Mouse (Mus musculus) lung, postnatal 0 days (tissue): Measurements from ENCODE around the gene Gm20388. TPM values are rescaled to one million over a fixed set of nuclear protein-coding genes. Genes with fewer than 3 reads are reported as not detected.
A peak's percentile ranks its signal among the peaks of the same experiment; 100 is the strongest.

Experiments used
- ATAC-seq: fragments of 200-750 bp; cut with Nextera tagmentation; 2 replicates; pipeline ENCODE4 v1.8.0; 2017; ENCODE audit warnings: moderate library complexity
- DNase-seq: peaks from one replicate; pipeline ENCODE4 v3.0.0-alpha.2; 2016; ENCODE audit warnings: low spot score
- H3K27ac ChIP-seq: fragments of 300-500 bp; sonication (generic); 2 replicates; pipeline ENCODE4 v1.5.1; 2014; ENCODE audit warnings: antibody characterized with exemption, mild to moderate bottlenecking, low read length, mixed read lengths
- H3K27me3 ChIP-seq: fragments of 300-500 bp; sonication (generic); replicated peaks from 2 replicates; pipeline ENCODE4 v1.6.1; 2014; ENCODE audit warnings: low read length, mixed read lengths; ENCODE audit not compliant: insufficient read depth
- H3K36me3 ChIP-seq: fragments of 300-500 bp; sonication (generic); 2 replicates; pipeline ENCODE4 v1.6.1; 2014; ENCODE audit warnings: low read length, mixed read lengths; ENCODE audit not compliant: insufficient read depth
- H3K4me1 ChIP-seq: fragments of 300-500 bp; sonication (generic); 2 replicates; pipeline ENCODE4 v1.6.1; 2014; ENCODE audit warnings: antibody characterized with exemption, low read depth, low read length, mixed read lengths; ENCODE audit not compliant: insufficient read depth
- H3K4me2 ChIP-seq: fragments of 300-500 bp; sonication (generic); replicated peaks from 2 replicates; pipeline ENCODE4 v1.6.1; 2014; ENCODE audit warnings: low read depth, mild to moderate bottlenecking, low read length, moderate library complexity, mixed read lengths
- H3K4me3 ChIP-seq: fragments of 300-500 bp; sonication (generic); 2 replicates; pipeline ENCODE4 v1.5.1; 2014; ENCODE audit warnings: low read depth, low read length
- H3K9ac ChIP-seq: fragments of 300-500 bp; sonication (generic); replicated peaks from 2 replicates; pipeline ENCODE4 v1.6.1; 2014; ENCODE audit warnings: low read depth, mild to moderate bottlenecking
- H3K9me3 ChIP-seq: fragments of 300-500 bp; sonication (generic); 2 replicates; pipeline ENCODE4 v1.6.1; 2016; ENCODE audit warnings: low read length, mixed read lengths
- CTCF ChIP-seq: IDR thresholded peaks from 2 replicates; pipeline ENCODE4 v1.5.1; 2016; ENCODE audit warnings: antibody characterized with exemption, mild to moderate bottlenecking
- EP300 ChIP-seq: IDR thresholded peaks from 2 replicates; pipeline ENCODE4 v1.6.1; 2016; ENCODE audit warnings: antibody characterized with exemption, mild to moderate bottlenecking, control low read depth
- WGBS: fragments of 180-500 bp; shearing (Covaris S2); extraction: QIAGEN DNeasy Blood & Tissue Kit; methylation state at CpG from one replicate; pipeline ENCODE4 v1.1.7; 2014; 5-methylcytosine and 5-hydroxymethylcytosine counted together
- polyA plus RNA-seq: library from polyadenylated mRNA; unstranded; fragments of >200 nt; fragmentation: Nextera tagmentation; extraction: Ambion mirVana; gene quantifications from 2 replicates; pipeline ENCODE4 v1.2.1, GENCODE M21; 2015

Gene Gm20388
- polyA plus RNA-seq, 1 experiment from 2014 or later: not detected

GRCm38 (mm10) chr8:122014606-122015005 is 2104.0 kb downstream of the Gm20388 start:
- ATAC-seq (no peak), DNase-seq (no peak)
- H3K4me1 ChIP-seq: no peaks in the 10 kb centered on the region
- H3K9ac ChIP-seq: no peak overlapping the region
- no peaks in the 10 kb centered on the region for H3K27me3 ChIP-seq
- no peak overlapping the region for H3K4me3 ChIP-seq
- no peak overlapping the region for H3K27ac ChIP-seq
- H3K9me3 ChIP-seq: no peaks in the 10 kb centered on the region
- H3K36me3 ChIP-seq: no peaks in the 10 kb centered on the region
- H3K4me2 ChIP-seq: no peak overlapping the region
- WGBS: 71% methylated on average over 3 of the region's 3 CpGs
- TF ChIP-seq EP300 (no peak), CTCF (no peak)

- Histone ChIP-seq H3K27me3 (no peaks in the 10 kb centered on the region), H3K4me3 (no peak overlapping the region), H3K4me1 (peaks cover 7% of the 10 kb centered on the region; the same call in 1 of the 2 replicates), H3K27ac (0 out of 2 replicates have a peak overlapping the region, but pooled peaks have one; percentile 38), H3K9me3 (no peaks in the 10 kb centered on the region), H3K4me2 (no peak overlapping the region), H3K36me3 (no peaks in the 10 kb centered on the region), H3K9ac (no peak overlapping the region)
- DNase-seq (peak; percentile 89), ATAC-seq (peak; percentile 60)
- 51% methylated on average over 22 of the region's 22 CpGs for WGBS
- TF ChIP-seq EP300: peak; percentile 53; the same call in 1 of the 2 replicates
- TF ChIP-seq CTCF: no peak
Measured at GRCm38 (mm10) chr8:122018046-122018831, 2107.6 kb downstream of the Gm20388 start.

GRCm38 (mm10) chr8:122019162-122019561 is 2108.5 kb downstream of the Gm20388 start:
- TF ChIP-seq EP300 (no peak), CTCF (no peak)
- 93% methylated on average over 1 of the region's 1 CpGs for WGBS
- Histone ChIP-seq H3K4me1 (peaks cover 7% of the 10 kb centered on the region; the same call in 1 of the 2 replicates), H3K4me3 (no peak overlapping the region), H3K9ac (no peak overlapping the region), H3K27ac (no peak overlapping the region), H3K27me3 (no peaks in the 10 kb centered on the region), H3K9me3 (no peaks in the 10 kb centered on the region), H3K4me2 (no peak overlapping the region), H3K36me3 (no peaks in the 10 kb centered on the region)
- ATAC-seq: no peak
- DNase-seq: no peak

GRCm38 (mm10) chr8:122020050-122020771 is 2109.6 kb downstream of the Gm20388 start:
- no peak overlapping the region for H3K9ac ChIP-seq
- 83% methylated on average over 8 of the region's 8 CpGs for WGBS
- 0 out of 2 replicates have a peak, but pooled peaks cover 5% of the 10 kb centered on the region for H3K36me3 ChIP-seq

GRCm38 (mm10) chr8:122021725-122022124 is 2111.1 kb downstream of the Gm20388 start:
- peak; percentile 77 for ATAC-seq
- H3K9me3 ChIP-seq: no peaks in the 10 kb centered on the region
- H3K36me3 ChIP-seq: 0 out of 2 replicates have a peak, but pooled peaks cover 13% of the 10 kb centered on the region
- H3K4me2 ChIP-seq: no peak overlapping the region
- peak; percentile 84 for DNase-seq
- 45% methylated on average over 2 of the region's 2 CpGs for WGBS
- H3K27me3 ChIP-seq: no peaks in the 10 kb centered on the region
- H3K9ac ChIP-seq: no peak overlapping the region
- no peak for TF ChIP-seq EP300
- TF ChIP-seq CTCF: no peak
- no peak overlapping the region for H3K4me3 ChIP-seq
- H3K4me1 ChIP-seq: peaks cover 7% of the 10 kb centered on the region; the same call in 1 of the 2 replicates
- no peak overlapping the region for H3K27ac ChIP-seq

More at GRCm38 (mm10) chr8:122020050-122020771, 2109.6 kb downstream of the Gm20388 start:
- no peak overlapping the region for H3K27ac ChIP-seq
- peaks cover 7% of the 10 kb centered on the region; the same call in 1 of the 2 replicates for H3K4me1 ChIP-seq
- no peak for ATAC-seq
- TF ChIP-seq CTCF (no peak), EP300 (no peak)
- H3K27me3 ChIP-seq: no peaks in the 10 kb centered on the region
- no peak overlapping the region for H3K4me3 ChIP-seq
- no peak for DNase-seq
- no peak overlapping the region for H3K4me2 ChIP-seq
- H3K9me3 ChIP-seq: no peaks in the 10 kb centered on the region

- Histone ChIP-seq H3K9me3 (no peaks in the 10 kb centered on the region), H3K27me3 (no peaks in the 10 kb centered on the region), H3K4me3 (no peak overlapping the region), H3K4me2 (no peak overlapping the region), H3K27ac (no peak overlapping the region), H3K9ac (no peak overlapping the region), H3K4me1 (peaks cover 7% of the 10 kb centered on the region; the same call in 1 of the 2 replicates), H3K36me3 (0 out of 2 replicates have a peak, but pooled peaks cover 13% of the 10 kb centered on the region)
- DNase-seq (peak; percentile 67), ATAC-seq (peak; percentile 27; the same call in 1 of the 2 replicates)
- 61% methylated on average over 6 of the region's 6 CpGs for WGBS
- TF ChIP-seq EP300 (no peak), CTCF (no peak)
Measured at GRCm38 (mm10) chr8:122022274-122022673, 2111.6 kb downstream of the Gm20388 start.
